Mouse (Mus musculus) inflammation-experienced regulatory T-cells, adult 6 months (primary cell): ENCODE measurements around the gene F10. TPM values are rescaled to one million over a fixed set of nuclear protein-coding genes. Genes with fewer than 3 reads are reported as not detected.
"Not testable (repeated sequence)": the region's sequence is repeated elsewhere in the genome, so short reads cannot be mapped to it uniquely, and the experiment has no call there.

Source experiments
- ATAC-seq: one replicate; pipeline ENCODE4 v1.8.0; 2017
- polyA plus RNA-seq, 3 experiments: library from polyadenylated mRNA; unstranded; fragments of 100-300 nt; shearing (Covaris generic); gene quantifications; one replicate each; pipeline ENCODE4 v1.2.1; 2017

F10 gene
- polyA plus RNA-seq, 3 experiments from 2014 or later = not detected

- ATAC-seq = no peak
Measured at GRCm38 (mm10) chr8:13060441-13061150, 23.5 kb downstream of the F10 start, which contains the start of gene Proz. Proz (plus strand) TSS chr8:13060914.

GRCm38 (mm10) chr8:13063112-13063511, 26.0 kb downstream of the F10 start:
- ATAC-seq = no peak

GRCm38 (mm10) chr8:13073255-13073654, 36.1 kb downstream of the F10 start:
- ATAC-seq = no peak

DNA sequence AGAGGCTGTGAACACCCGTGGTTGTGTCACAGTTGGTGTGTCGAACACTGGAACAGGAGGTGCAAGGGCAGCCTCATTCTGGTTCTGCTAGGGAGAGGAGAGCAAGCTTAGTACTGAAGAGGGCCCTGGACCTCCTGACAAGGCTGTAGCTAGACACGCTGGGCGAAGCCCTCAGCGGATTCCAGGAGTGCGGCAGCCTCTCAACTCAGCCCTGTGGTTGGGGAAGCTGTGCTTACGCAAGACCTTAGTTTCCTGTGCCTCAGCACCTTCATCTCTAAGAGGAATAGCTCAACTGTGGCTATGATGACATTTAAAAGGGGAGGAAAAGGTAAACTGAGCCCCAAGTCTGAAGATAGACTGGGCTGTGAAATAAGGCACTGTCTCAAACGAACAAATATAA, 37.9 kb downstream of the F10 start:
- no peak for ATAC-seq

DNA sequence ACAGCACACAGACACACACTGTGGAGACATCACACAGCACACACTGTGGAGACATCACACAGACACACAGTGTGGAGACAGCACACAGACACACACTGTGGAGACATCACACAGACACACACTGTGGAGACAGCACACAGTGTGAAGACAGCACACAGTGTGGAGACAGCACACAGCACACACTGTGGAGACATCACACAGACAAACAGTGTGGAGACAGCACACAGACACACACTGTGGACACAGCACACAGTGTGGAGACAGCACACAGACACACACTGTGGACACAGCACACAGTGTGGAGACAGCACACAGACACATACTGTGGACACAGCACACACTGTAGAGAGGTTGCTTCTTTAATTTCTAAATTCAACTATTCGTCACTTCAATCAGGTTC, 38.5 kb downstream of the F10 start:
- not testable (repeated sequence) for ATAC-seq

GRCm38 (mm10) chr8:13077542-13077941, 40.4 kb downstream of the F10 start:
- no peak for ATAC-seq

GRCm38 (mm10) chr8:13104691-13105086, 67.6 kb downstream of the F10 start:
- ATAC-seq = peak; percentile 61

- ATAC-seq = peak; percentile 86
Measured at GRCm38 (mm10) chr8:13105087-13105881, 68.2 kb downstream of the F10 start, which contains the start of the genes Pcid2 and Cul4a. Pcid2 (minus strand) TSS chr8:13105459. Cul4a (plus strand) TSS chr8:13105621.

- no peak for ATAC-seq
Measured at GRCm38 (mm10) chr8:13105908-13106551, 68.9 kb downstream of the F10 start.

Other genes starting within 250 kb of the F10 start
- gene Mcf2l, start 163.5 kb upstream of the F10 start, polyA plus RNA-seq = under 1 TPM in 1 of 3 experiments, not detected in 2; 0.51 TPM
- not detected for gene F7, start 11.3 kb upstream of the F10 start, polyA plus RNA-seq
- gene Proz, start 23.6 kb downstream of the F10 start, polyA plus RNA-seq = 1 to 10 TPM; 2.2 to 3.4 (median 2.5) TPM
- gene Pcid2, start 68.2 kb downstream of the F10 start, polyA plus RNA-seq = 10 to 100 TPM; 40.3 to 43.9 (median 41.1) TPM
- 10 to 100 TPM; 15.3 to 20.1 (median 16.9) TPM for gene Cul4a, start 68.3 kb downstream of the F10 start, polyA plus RNA-seq
- gene Lamp1, start 121.9 kb downstream of the F10 start, polyA plus RNA-seq = 10 to 100 TPM; 10.1 to 22.6 (median 17.5) TPM
- gene Grtp1, start 163.3 kb downstream of the F10 start, polyA plus RNA-seq = 1 to 10 TPM in 2 of 3 experiments, under 1 TPM in 1; 0.48 to 6.3 (median 2.8) TPM
- not detected for gene Adprhl1, start 216.9 kb downstream of the F10 start, polyA plus RNA-seq